9 mouse cellular contexts compared by ENCODE assay signal in genomic region chr10:120872483-120872862, GRCm38 (mm10). TPM values are rescaled to one million over a fixed set of nuclear protein-coding genes. Genes with fewer than 3 reads are reported as not detected.
DNase-seq lines count a peak whose midpoint lies in the region; ATAC-seq and TF ChIP-seq lines count a peak whose summit lies in the region.
"Had no signal": no experiment of that assay in that cellular context is flagged by ENCODE, and none has a peak within 500 bp of the region (broad histone marks: within the 10 kb centered on the region; RNA-seq: fewer than 3 reads in every experiment).

No protein-coding gene starts in this region.

- peak; percentile 70 for TF ChIP-seq CTCF in lung, embryonic 14.5 days (IDR thresholded peaks at IDR 0.05; ENCODE audit: low read depth)
- TF ChIP-seq CTCF in lung, adult 2 months (IDR thresholded peaks at IDR 0.05; ENCODE audit: insufficient read depth, low read length): no peak

- no peaks in the 10 kb centered on the region for H3K9me3 ChIP-seq in lung, embryonic 14.5 days (ENCODE audit: low read depth, low read length)
- no peaks in the 10 kb centered on the region for H3K9me3 ChIP-seq in forebrain, embryonic 15.5 days
- no peaks in the 10 kb centered on the region for H3K9me3 ChIP-seq in limb, embryonic 15.5 days

- 0 out of 2 replicates have a peak, but pooled peaks cover 8% of the 10 kb centered on the region for H3K4me1 ChIP-seq in lung, embryonic 14.5 days (ENCODE audit: insufficient read depth)
- peaks cover 5% of the 10 kb centered on the region; the same call in 1 of the 2 replicates for H3K4me1 ChIP-seq in lung, adult 2 months (ENCODE audit: control insufficient read depth, insufficient read depth, low read length)
- H3K4me1 ChIP-seq in forebrain, embryonic 15.5 days: peaks cover 10% of the 10 kb centered on the region; the same call in 1 of the 2 replicates
- peaks cover 43% of the 10 kb centered on the region for H3K4me1 ChIP-seq in limb, embryonic 15.5 days

- peak overlapping the region; percentile 19 for H3K4me3 ChIP-seq in lung, embryonic 14.5 days (ENCODE audit: low read depth, low read length)
- no peak overlapping the region for H3K4me3 ChIP-seq in lung, adult 2 months (replicated peaks; ENCODE audit: extremely low read depth, low read depth, low read length)
- peak overlapping the region; percentile 24 for H3K4me3 ChIP-seq in forebrain, embryonic 15.5 days
- peak overlapping the region; percentile 29 for H3K4me3 ChIP-seq in limb, embryonic 15.5 days
- H3K4me3 ChIP-seq: myocyte had no signal

- DNase-seq in lung, embryonic 14.5 days: peak; percentile 91
- no peak for DNase-seq in lung, adult 2 months
- DNase-seq in c-Kit-positive CD71-negative TER-119-negative erythroid progenitor cells, embryonic 14.5 days (ENCODE audit: low read depth): peak; percentile 64
- peak; percentile 99 for DNase-seq in hindlimb bud, embryonic 11.5 days (ENCODE audit: extremely low spot score, low read depth, low spot score)
- DNase-seq in naive thymus-derived CD4-positive, alpha-beta T cell, adult 2 months (ENCODE audit: low read depth): peak; percentile 69
- DNase-seq in gastrocnemius, adult 8-10 months (ENCODE audit: low spot score in 2 of 2): no peak

- H3K9ac ChIP-seq in lung, embryonic 14.5 days: no peak overlapping the region; the same call in 1 of the 2 replicates
- H3K9ac ChIP-seq in forebrain, embryonic 15.5 days (replicated peaks): peak overlapping the region; percentile 18; the same call in 1 of the 2 replicates
- H3K9ac ChIP-seq in limb, embryonic 15.5 days: no peak overlapping the region

- TF ChIP-seq POLR2A in lung, adult 2 months (IDR thresholded peaks at IDR 0.05; ENCODE audit: borderline replicate concordance, extremely low read depth, low read depth, low read length): no peak

- H3K4me2 ChIP-seq in lung, embryonic 14.5 days: peak overlapping the region; percentile 55
- peak overlapping the region; percentile 43 for H3K4me2 ChIP-seq in forebrain, embryonic 15.5 days (replicated peaks)
- H3K4me2 ChIP-seq in limb, embryonic 15.5 days: peak overlapping the region; percentile 51

- H3K36me3 ChIP-seq in lung, embryonic 14.5 days (ENCODE audit: insufficient read depth): no peaks in the 10 kb centered on the region
- no peaks in the 10 kb centered on the region for H3K36me3 ChIP-seq in forebrain, embryonic 15.5 days
- H3K36me3 ChIP-seq in limb, embryonic 15.5 days: no peaks in the 10 kb centered on the region

- no peaks in the 10 kb centered on the region for H3K27me3 ChIP-seq in lung, embryonic 14.5 days (ENCODE audit: insufficient read depth, low read length)
- H3K27me3 ChIP-seq in forebrain, embryonic 15.5 days: no peaks in the 10 kb centered on the region
- 0 out of 2 replicates have a peak, but pooled peaks cover 4% of the 10 kb centered on the region for H3K27me3 ChIP-seq in limb, embryonic 15.5 days

- 4% methylated on average over 13 of the region's 13 CpGs for WGBS in lung, embryonic 14.5 days
- WGBS in lung, adult 2 months: 7% methylated on average over 13 of the region's 13 CpGs
- WGBS in forebrain, embryonic 15.5 days: 15% methylated on average over 13 of the region's 13 CpGs
- under 1% methylated on average over 13 of the region's 13 CpGs for WGBS in limb, embryonic 15.5 days

- H3K27ac ChIP-seq in lung, embryonic 14.5 days (ENCODE audit: low read depth): 0 out of 2 replicates have a peak overlapping the region, but pooled peaks have one; percentile 3
- H3K27ac ChIP-seq in forebrain, embryonic 15.5 days (replicated peaks): no peak overlapping the region
- no peak overlapping the region for H3K27ac ChIP-seq in limb, embryonic 15.5 days

- peak; percentile 58 for ATAC-seq in lung, embryonic 14.5 days (ENCODE audit: insufficient read depth)
- peak; percentile 39; the same call in 1 of the 2 replicates for ATAC-seq in forebrain, embryonic 15.5 days (replicated peaks)
- ATAC-seq in limb, embryonic 15.5 days (ENCODE audit: insufficient number of reproducible peaks, low FRiP score, low TSS enrichment, low read depth): no peak

RNA-seq across cellular contexts. Expression of gene Msrb3, which starts 26.4 kb away (rescaled TPM):
- polyA plus RNA-seq in lung, embryonic 14.5 days (2014; fragmentation: Nextera tagmentation; extraction: Ambion mirVana): 13.0 and 14.1 TPM in 2 replicates
- polyA plus RNA-seq in lung, adult 2 months (2012; rRNA removed): 32.1 and 36.6 TPM in 2 replicates
- 1.5 and 1.7 TPM in 2 replicates for polyA plus RNA-seq in forebrain, embryonic 15.5 days (2015; fragmentation: Nextera tagmentation; extraction: Ambion mirVana)
- polyA plus RNA-seq in limb, embryonic 15.5 days (2015; fragmentation: Nextera tagmentation; extraction: Ambion mirVana): 14.8 and 16.9 TPM in 2 replicates
- total RNA-seq in gastrocnemius, adult 8-10 months (2022): 100 to 1,000 TPM; 115 to 149 (median 130) TPM

Comparison
In these comparisons a context has a peak if more than half of its experiments do, and no peak if none do; other contexts are left out.
1. DNase-seq: peak in lung, embryonic 14.5 days (single experiment), c-Kit-positive CD71-negative TER-119-negative erythroid progenitor cells, embryonic 14.5 days (single experiment), hindlimb bud, embryonic 11.5 days (single experiment) and naive thymus-derived CD4-positive, alpha-beta T cell, adult 2 months (single experiment); none in lung, adult 2 months (single experiment) and gastrocnemius, adult 8-10 months (0 of 2).
2. Peak in every context shown above with its lines, with median percentiles within 50 percentile points of each other: H3K4me2 ChIP-seq.